Mouse (Mus musculus) adipocyte (in vitro differentiated cells): ENCODE data around the gene Gm20425.
A peak's percentile ranks its signal among the peaks of the same experiment; 100 is the strongest.

Experiments used
- DNase-seq: peaks from one replicate; pipeline ENCODE4 v3.0.0-alpha.2; 2016; ENCODE audit warnings: low spot score

The Gm20425 gene

DNA sequence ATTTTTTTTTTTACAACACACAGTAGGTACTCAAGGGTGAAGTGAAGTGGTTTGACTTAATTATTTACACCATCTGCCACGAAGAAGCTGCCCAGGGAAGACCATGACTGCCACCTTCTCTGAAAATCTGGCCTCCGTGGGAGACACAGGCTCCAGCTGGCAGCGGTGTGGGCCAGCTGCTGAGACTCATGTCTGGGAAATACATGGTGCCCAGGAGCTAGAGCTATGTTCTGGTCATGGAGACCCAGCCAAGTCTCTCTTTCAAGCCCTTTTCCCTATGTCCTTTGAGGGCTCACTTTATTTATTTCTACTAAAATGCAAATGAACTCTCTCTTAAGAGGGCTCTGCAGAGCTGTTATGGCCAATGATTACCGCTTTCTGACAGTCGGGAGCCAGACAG, 76.8 kb downstream of the Gm20425 start:
- no peak for DNase-seq

- no peak for DNase-seq
Measured at GRCm38 (mm10) chr9:103149074-103149799, 80.9 kb downstream of the Gm20425 start.

- DNase-seq: no peak
Measured at GRCm38 (mm10) chr9:103147103-103147502, 83.0 kb downstream of the Gm20425 start.

DNA sequence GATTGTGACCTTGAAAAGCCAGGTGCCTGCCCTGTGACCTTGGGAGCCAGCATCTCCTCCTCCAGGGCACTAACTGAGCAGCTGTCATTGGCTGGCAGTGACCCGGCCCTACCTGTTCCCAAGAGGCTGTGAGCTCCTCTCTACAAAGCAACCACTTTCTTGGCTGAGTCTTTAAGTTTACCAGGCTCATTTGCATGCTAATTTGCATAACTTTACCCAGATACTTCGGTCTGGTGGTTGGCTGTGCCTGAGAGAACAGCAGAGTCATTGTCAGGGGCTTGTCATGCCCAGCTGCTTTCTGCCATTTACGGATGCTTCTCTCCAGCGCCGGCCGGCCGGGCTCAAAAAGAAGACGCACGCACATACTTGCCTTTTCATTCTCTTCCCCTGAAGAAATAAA, 83.4 kb downstream of the Gm20425 start:
- DNase-seq: no peak

- DNase-seq: no peak
Measured at GRCm38 (mm10) chr9:103146257-103146656, 83.8 kb downstream of the Gm20425 start.

GRCm38 (mm10) chr9:103145351-103145750, 84.8 kb downstream of the Gm20425 start:
- no peak for DNase-seq

GRCm38 (mm10) chr9:103143881-103144280, 86.2 kb downstream of the Gm20425 start:
- no peak for DNase-seq

DNA sequence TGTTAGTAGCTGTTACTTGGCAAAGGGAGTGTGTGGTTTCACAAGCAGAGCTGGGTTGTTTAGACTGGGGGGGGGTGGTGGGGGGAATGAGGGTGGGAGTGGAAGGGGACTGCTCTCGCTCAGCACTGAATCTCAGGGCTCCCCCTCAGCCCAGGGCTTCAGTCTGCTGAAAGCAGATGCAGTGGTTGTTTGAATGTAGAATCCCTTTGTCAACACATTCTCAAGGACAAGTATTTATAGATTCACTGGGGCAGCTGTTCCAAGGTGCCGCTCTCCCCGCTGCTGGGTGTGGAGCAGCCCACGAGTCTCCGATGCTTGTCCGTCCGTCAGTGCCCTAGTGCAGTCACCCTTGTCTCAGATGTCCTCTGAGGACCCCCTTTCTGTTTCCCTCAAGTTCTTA, 88.8 kb downstream of the Gm20425 start:
- no peak for DNase-seq

DNA sequence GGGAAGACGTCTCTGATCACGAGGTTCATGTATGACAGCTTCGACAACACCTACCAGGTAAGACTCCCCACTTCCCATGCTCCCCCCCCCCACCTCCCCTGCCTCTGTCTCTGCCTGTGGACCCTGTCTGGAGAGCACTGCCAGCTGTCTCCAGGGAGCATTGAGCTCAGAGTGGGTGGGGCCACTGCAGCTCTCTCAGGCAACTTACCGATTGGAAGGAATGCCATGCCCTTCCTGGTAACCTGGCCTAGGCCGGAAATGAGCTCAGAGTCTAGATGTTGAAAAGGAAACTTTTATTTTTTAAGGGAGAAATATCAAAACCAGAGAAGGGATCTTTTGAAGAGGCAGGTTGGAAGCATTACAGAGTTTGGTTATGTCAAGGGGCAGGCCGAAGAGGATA, 89.7 kb downstream of the Gm20425 start:
- peak; percentile 17 for DNase-seq
